Mouse (Mus musculus) cerebellum, adult 2 months (tissue): Measurements from ENCODE around the gene Ctcf. TPM values are rescaled to one million over a fixed set of nuclear protein-coding genes. Genes with fewer than 3 reads are reported as not detected.
A peak's percentile ranks its signal among the peaks of the same experiment; 100 is the strongest.

ENCODE experiments used
- DNase-seq, 2 experiments: peaks; one replicate each; pipeline ENCODE4 v3.0.0; 2021
- H3K27ac ChIP-seq: fragments of 200-500 bp; 2 replicates; pipeline ENCODE4 v1.5.1; 2012; ENCODE audit warnings: low read length, control low read depth, inconsistent platforms; ENCODE audit not compliant: insufficient read depth
- H3K27me3 ChIP-seq: fragments of 200-500 bp; 2 replicates; pipeline ENCODE4 v1.6.1; 2012; ENCODE audit warnings: inconsistent platforms, mild to moderate bottlenecking, low read length, moderate library complexity; ENCODE audit not compliant: control insufficient read depth, insufficient read depth
- H3K4me1 ChIP-seq: fragments of 200-500 bp; 2 replicates; pipeline ENCODE4 v1.6.1; 2011; ENCODE audit warnings: low read length; ENCODE audit not compliant: control insufficient read depth, insufficient read depth
- H3K4me3 ChIP-seq: fragments of 200-500 bp; replicated peaks from 2 replicates; pipeline ENCODE3; 2011; ENCODE audit warnings: mild to moderate bottlenecking, low read depth, low read length, control low read depth; ENCODE audit not compliant: insufficient read depth
- CTCF ChIP-seq: fragments of 200-500 bp; IDR thresholded peaks from 2 replicates; pipeline ENCODE4 v1.5.1; 2011; ENCODE audit warnings: low read depth, mild to moderate bottlenecking, control low read depth, low read length, moderate library complexity, borderline replicate concordance; ENCODE audit not compliant: insufficient read depth
- POLR2A ChIP-seq: fragments of 200-500 bp; IDR thresholded peaks from 2 replicates; pipeline ENCODE4 v1.6.1; 2011; ENCODE audit warnings: low read length, control low read depth, borderline replicate concordance; ENCODE audit not compliant: insufficient read depth
- WGBS: fragments of 180-500 bp; shearing (Covaris S2); methylation state at CpG from one replicate; pipeline ENCODE4 v1.1.7; 2018; 5-methylcytosine and 5-hydroxymethylcytosine counted together
- polyA plus RNA-seq: library from polyadenylated mRNA; depleted of rRNA; stranded (reverse); fragments of >200 nt; gene quantifications from 2 replicates; pipeline ENCODE4 v1.2.3, GENCODE M21; 2012

Ctcf gene
- polyA plus RNA-seq, 1 experiment = 41.6 TPM

- WGBS = 85% methylated on average over 21 of the region's 21 CpGs
Observed at GRCm38 (mm10) chr8:105620946-105621720, 15.2 kb upstream of the Ctcf start.

GRCm38 (mm10) chr8:105621841-105622240 is 14.5 kb upstream of the Ctcf start:
- TF ChIP-seq POLR2A (no peak), CTCF (no peak)
- no peak for DNase-seq
- Histone ChIP-seq H3K27me3 (no peaks in the 10 kb centered on the region), H3K4me1 (peaks cover 18% of the 10 kb centered on the region), H3K27ac (peak overlapping the region; percentile 14; the same call in 1 of the 2 replicates), H3K4me3 (no peak overlapping the region)
- WGBS = 5% methylated on average over 4 of the region's 4 CpGs

More at GRCm38 (mm10) chr8:105620946-105621720, 15.2 kb upstream of the Ctcf start:
- DNase-seq = no peak
- H3K27me3 ChIP-seq = no peaks in the 10 kb centered on the region
- peaks cover 18% of the 10 kb centered on the region for H3K4me1 ChIP-seq
- H3K4me3 ChIP-seq = no peak overlapping the region
- no peak overlapping the region for H3K27ac ChIP-seq
- TF ChIP-seq CTCF (no peak), POLR2A (no peak)

- TF ChIP-seq POLR2A (no peak), CTCF (peak; percentile 96)
- H3K4me1 ChIP-seq = peaks cover 18% of the 10 kb centered on the region
- H3K27ac ChIP-seq = peak overlapping the region; percentile 14
- no peak overlapping the region for H3K4me3 ChIP-seq
- 7% methylated on average over 8 of the region's 8 CpGs for WGBS
- peak; percentile 87 to 93 for DNase-seq
- H3K27me3 ChIP-seq = no peaks in the 10 kb centered on the region
Observed at GRCm38 (mm10) chr8:105622421-105622920, 13.9 kb upstream of the Ctcf start.

GRCm38 (mm10) chr8:105623118-105623517 is 13.2 kb upstream of the Ctcf start:
- no peak overlapping the region for H3K4me3 ChIP-seq
- H3K27me3 ChIP-seq = no peaks in the 10 kb centered on the region
- TF ChIP-seq POLR2A (no peak), CTCF (no peak)
- H3K27ac ChIP-seq = peak overlapping the region; percentile 60
- no peak for DNase-seq
- H3K4me1 ChIP-seq = peaks cover 18% of the 10 kb centered on the region
- WGBS = 32% methylated on average over 5 of the region's 5 CpGs

- Histone ChIP-seq H3K4me1 (peaks cover 18% of the 10 kb centered on the region), H3K27me3 (no peaks in the 10 kb centered on the region), H3K4me3 (no peak overlapping the region), H3K27ac (peak overlapping the region; percentile 60; the same call in 1 of the 2 replicates)
- no peak for DNase-seq
- WGBS = 70% methylated on average over 7 of the region's 7 CpGs
- TF ChIP-seq CTCF = no peak
- TF ChIP-seq POLR2A = no peak
Observed at GRCm38 (mm10) chr8:105623679-105624245, 12.6 kb upstream of the Ctcf start.

GRCm38 (mm10) chr8:105624401-105624800 is 12.0 kb upstream of the Ctcf start:
- DNase-seq = no peak
- TF ChIP-seq POLR2A = no peak
- TF ChIP-seq CTCF = no peak
- no peak overlapping the region for H3K4me3 ChIP-seq
- peaks cover 18% of the 10 kb centered on the region for H3K4me1 ChIP-seq
- no peaks in the 10 kb centered on the region for H3K27me3 ChIP-seq
- WGBS = 36% methylated on average over 3 of the region's 3 CpGs
- no peak overlapping the region for H3K27ac ChIP-seq

GRCm38 (mm10) chr8:105624831-105625230 is 11.5 kb upstream of the Ctcf start:
- no peak for DNase-seq
- Histone ChIP-seq H3K4me3 (no peak overlapping the region), H3K27ac (no peak overlapping the region), H3K27me3 (no peaks in the 10 kb centered on the region), H3K4me1 (peaks cover 18% of the 10 kb centered on the region)
- WGBS = 86% methylated on average over 1 of the region's 1 CpGs
- TF ChIP-seq POLR2A = no peak
- no peak for TF ChIP-seq CTCF

GRCm38 (mm10) chr8:105626086-105626485 is 10.3 kb upstream of the Ctcf start:
- H3K27me3 ChIP-seq = no peaks in the 10 kb centered on the region
- no peak overlapping the region for H3K4me3 ChIP-seq
- H3K27ac ChIP-seq = no peak overlapping the region
- peaks cover 18% of the 10 kb centered on the region for H3K4me1 ChIP-seq
- no peak for DNase-seq
- 58% methylated on average over 1 of the region's 1 CpGs for WGBS
- TF ChIP-seq CTCF (no peak), POLR2A (no peak)
